Mouse (Mus musculus) hindbrain, embryonic 11.5 days (tissue): Measurements from ENCODE around the gene Cdh3. TPM values are rescaled to one million over a fixed set of nuclear protein-coding genes. Genes with fewer than 3 reads are reported as not detected.

Source experiments
- ATAC-seq: fragments of 200-750 bp; cut with Nextera tagmentation; 2 replicates; pipeline ENCODE4 v1.8.0; 2017; ENCODE audit warnings: mild to moderate bottlenecking, moderate TSS enrichment, moderate library complexity; ENCODE audit not compliant: low FRiP score
- DNase-seq: peaks from one replicate; pipeline ENCODE4 v3.0.0-alpha.2; 2015; ENCODE audit warnings: low spot score
- H3K27ac ChIP-seq: fragments of 300-500 bp; sonication (generic); 2 replicates; pipeline ENCODE4 v1.5.1; 2014; ENCODE audit warnings: mild to moderate bottlenecking, low read depth, low read length
- H3K27me3 ChIP-seq: fragments of 300-500 bp; sonication (generic); 2 replicates; pipeline ENCODE4 v1.6.1; 2014; ENCODE audit warnings: mild to moderate bottlenecking, low read length, moderate library complexity, mixed read lengths; ENCODE audit not compliant: control insufficient read depth, insufficient read depth
- H3K36me3 ChIP-seq: fragments of 300-500 bp; sonication (generic); 2 replicates; pipeline ENCODE4 v1.6.1; 2014; ENCODE audit warnings: mild to moderate bottlenecking, low read length, moderate library complexity, mixed read lengths; ENCODE audit not compliant: control insufficient read depth, insufficient read depth
- H3K4me1 ChIP-seq: fragments of 300-500 bp; sonication (generic); replicated peaks from 2 replicates; pipeline ENCODE4 v1.6.1; 2014; ENCODE audit warnings: low read length, mixed read lengths; ENCODE audit not compliant: control insufficient read depth, insufficient read depth
- H3K4me2 ChIP-seq: fragments of 300-500 bp; sonication (generic); replicated peaks from 2 replicates; pipeline ENCODE4 v1.6.1; 2014; ENCODE audit warnings: mild to moderate bottlenecking, low read depth, low read length
- H3K4me3 ChIP-seq: fragments of 300-500 bp; sonication (generic); 2 replicates; pipeline ENCODE4 v1.5.1; 2014; ENCODE audit warnings: low read depth, low read length
- H3K9ac ChIP-seq: fragments of 300-500 bp; sonication (generic); 2 replicates; pipeline ENCODE4 v1.6.1; 2014; ENCODE audit warnings: low read depth, low read length
- H3K9me3 ChIP-seq: fragments of 300-500 bp; sonication (generic); 2 replicates; pipeline ENCODE4 v1.6.1; 2016; ENCODE audit warnings: low read length; ENCODE audit not compliant: control insufficient read depth
- WGBS: fragments of 180-500 bp; shearing (Covaris S2); extraction: QIAGEN DNeasy Blood & Tissue Kit; methylation state at CpG from one replicate; pipeline ENCODE4 v1.1.7; 2014; 5-methylcytosine and 5-hydroxymethylcytosine counted together
- polyA plus RNA-seq: library from polyadenylated mRNA; unstranded; fragments of >200 nt; fragmentation: Nextera tagmentation; extraction: Ambion mirVana; gene quantifications from 2 replicates; pipeline ENCODE4 v1.2.1, GENCODE M21; 2014

Gene Cdh3
- polyA plus RNA-seq, 1 experiment from 2014 or later: 3.8 TPM

GRCm38 (mm10) chr8:106516581-106516980 lies 5.9 kb downstream of the Cdh3 start:
- Histone ChIP-seq H3K27ac (no peak overlapping the region), H3K4me1 (peaks cover 2% of the 10 kb centered on the region; the same call in 1 of the 2 replicates), H3K4me3 (no peak overlapping the region), H3K9ac (no peak overlapping the region), H3K36me3 (no peaks in the 10 kb centered on the region), H3K27me3 (peaks cover 8% of the 10 kb centered on the region), H3K9me3 (no peaks in the 10 kb centered on the region), H3K4me2 (no peak overlapping the region)
- ATAC-seq (no peak), DNase-seq (no peak)
- 89% methylated on average over 2 of the region's 2 CpGs for WGBS

- Histone ChIP-seq H3K27ac (no peak overlapping the region), H3K9me3 (no peaks in the 10 kb centered on the region), H3K4me2 (no peak overlapping the region), H3K27me3 (no peaks in the 10 kb centered on the region), H3K36me3 (no peaks in the 10 kb centered on the region), H3K9ac (no peak overlapping the region), H3K4me3 (no peak overlapping the region), H3K4me1 (no peaks in the 10 kb centered on the region)
- ATAC-seq (no peak), DNase-seq (no peak)
- whole genome bisulfite sequencing: 46% methylated on average over 3 of the region's 3 CpGs
Measured at GRCm38 (mm10) chr8:106518763-106519162, 8.1 kb downstream of the Cdh3 start.

- DNase-seq: no peak
- H3K4me2 ChIP-seq: no peak overlapping the region
- no peak overlapping the region for H3K27ac ChIP-seq
- H3K9ac ChIP-seq: no peak overlapping the region
- ATAC-seq: no peak
- H3K9me3 ChIP-seq: no peaks in the 10 kb centered on the region
- no peaks in the 10 kb centered on the region for H3K36me3 ChIP-seq
- no peaks in the 10 kb centered on the region for H3K27me3 ChIP-seq
- H3K4me1 ChIP-seq: no peaks in the 10 kb centered on the region
- 87% methylated on average over 7 of the region's 7 CpGs for WGBS
- no peak overlapping the region for H3K4me3 ChIP-seq
Measured at GRCm38 (mm10) chr8:106520578-106520977, 9.9 kb downstream of the Cdh3 start.

- Histone ChIP-seq H3K27ac (no peak overlapping the region), H3K9me3 (no peaks in the 10 kb centered on the region), H3K9ac (no peak overlapping the region), H3K27me3 (no peaks in the 10 kb centered on the region), H3K4me1 (no peaks in the 10 kb centered on the region), H3K4me2 (no peak overlapping the region), H3K36me3 (no peaks in the 10 kb centered on the region), H3K4me3 (no peak overlapping the region)
- DNase-seq (no peak), ATAC-seq (no peak)
- 81% methylated on average over 9 of the region's 9 CpGs for WGBS
Measured at GRCm38 (mm10) chr8:106521845-106522244, 11.2 kb downstream of the Cdh3 start.

- WGBS: 58% methylated on average over 6 of the region's 6 CpGs
- ATAC-seq (no peak), DNase-seq (no peak)
- H3K9me3 ChIP-seq: no peaks in the 10 kb centered on the region
- no peaks in the 10 kb centered on the region for H3K27me3 ChIP-seq
- no peak overlapping the region for H3K4me3 ChIP-seq
- no peaks in the 10 kb centered on the region for H3K4me1 ChIP-seq
- no peak overlapping the region for H3K27ac ChIP-seq
- no peaks in the 10 kb centered on the region for H3K36me3 ChIP-seq
- H3K4me2 ChIP-seq: no peak overlapping the region
- no peak overlapping the region for H3K9ac ChIP-seq
Measured at GRCm38 (mm10) chr8:106526725-106527124, 16.0 kb downstream of the Cdh3 start.

GRCm38 (mm10) chr8:106527241-106528036 lies 16.7 kb downstream of the Cdh3 start:
- 88% methylated on average over 9 of the region's 9 CpGs for WGBS
- Histone ChIP-seq H3K4me1 (no peaks in the 10 kb centered on the region), H3K9ac (no peak overlapping the region), H3K4me3 (no peak overlapping the region), H3K36me3 (no peaks in the 10 kb centered on the region), H3K9me3 (no peaks in the 10 kb centered on the region), H3K27me3 (no peaks in the 10 kb centered on the region), H3K4me2 (no peak overlapping the region), H3K27ac (no peak overlapping the region)
- DNase-seq (peak; percentile 21), ATAC-seq (no peak)

- no peak for ATAC-seq
- WGBS: 85% methylated on average over 9 of the region's 9 CpGs
Measured at GRCm38 (mm10) chr8:106528596-106529249, 18.0 kb downstream of the Cdh3 start.

GRCm38 (mm10) chr8:106529885-106530482 lies 19.3 kb downstream of the Cdh3 start:
- no peak overlapping the region for H3K4me3 ChIP-seq
- no peak for DNase-seq
- 94% methylated on average over 10 of the region's 10 CpGs for WGBS
- no peak overlapping the region for H3K4me2 ChIP-seq
- no peaks in the 10 kb centered on the region for H3K36me3 ChIP-seq
- H3K9ac ChIP-seq: no peak overlapping the region
- no peaks in the 10 kb centered on the region for H3K4me1 ChIP-seq
- no peak for ATAC-seq
- H3K27ac ChIP-seq: no peak overlapping the region
- no peaks in the 10 kb centered on the region for H3K27me3 ChIP-seq
- no peaks in the 10 kb centered on the region for H3K9me3 ChIP-seq

More at GRCm38 (mm10) chr8:106528596-106529249, 18.0 kb downstream of the Cdh3 start:
- no peak for DNase-seq
- no peaks in the 10 kb centered on the region for H3K36me3 ChIP-seq
- H3K9me3 ChIP-seq: no peaks in the 10 kb centered on the region
- H3K4me1 ChIP-seq: no peaks in the 10 kb centered on the region
- no peaks in the 10 kb centered on the region for H3K27me3 ChIP-seq
- no peak overlapping the region for H3K27ac ChIP-seq
- no peak overlapping the region for H3K4me3 ChIP-seq
- H3K9ac ChIP-seq: no peak overlapping the region
- no peak overlapping the region for H3K4me2 ChIP-seq
